Mouse (Mus musculus): ENCODE results near the gene Crkl. TPM values are rescaled to one million over a fixed set of nuclear protein-coding genes. Genes with fewer than 3 reads are reported as not detected.

The Crkl gene
- total and polyA plus RNA-seq, 2 experiments, result 9.6 to 28.8 TPM

- no peak overlapping the region for H3K9ac ChIP-seq (ENCODE audit: low read depth, low read length)
- H3K27me3 ChIP-seq (ENCODE audit: control insufficient read depth, insufficient read depth, low read length), result no peaks in the 10 kb centered on the region
- TF ChIP-seq CTCF (IDR thresholded peaks at IDR 0.05; ENCODE audit: low read depth, low read length) (peak; percentile 55), POLR2A (IDR thresholded peaks at IDR 0.05; ENCODE audit: extremely low read depth, insufficient read depth, low read length) (no peak)
- DNase-seq (ENCODE audit: extremely low read depth, low read depth, low spot score), result peak; percentile 82
- 0 out of 2 replicates have a peak, but pooled peaks cover 2% of the 10 kb centered on the region for H3K79me2 ChIP-seq (ENCODE audit: control insufficient read depth, insufficient read depth, low read length)
- H3K27ac ChIP-seq (replicated peaks; ENCODE audit: insufficient read depth, low read depth, low read length), result no peak overlapping the region
- H3K4me3 ChIP-seq (ENCODE audit: insufficient read depth, low read depth, low read length), result no peak overlapping the region
- H3K4me1 ChIP-seq (ENCODE audit: control insufficient read depth, insufficient read depth, low read length), result peaks cover 1% of the 10 kb centered on the region; the same call in 1 of the 2 replicates
- H3K36me3 ChIP-seq (ENCODE audit: control insufficient read depth, insufficient read depth, low read length), result peaks cover 15% of the 10 kb centered on the region
- WGBS, result 43% methylated on average over 14 of the region's 14 CpGs
Observed at GRCm38 (mm10) chr16:17488478-17489468, 37.0 kb downstream of the Crkl start.

GRCm38 (mm10) chr16:17489469-17490111, 37.8 kb downstream of the Crkl start, which contains the start of gene Aifm3:
Gene Aifm3, plus strand, starts transcription at chr16:17489611.
- Histone ChIP-seq H3K9ac (ENCODE audit: low read depth, low read length) (peak within 1 kb of the TSS; percentile 80), H3K27me3 (ENCODE audit: control insufficient read depth, insufficient read depth, low read length) (no peaks in the 10 kb centered on the region), H3K79me2 (ENCODE audit: control insufficient read depth, insufficient read depth, low read length) (no peaks in the 10 kb centered on the region), H3K4me3 (ENCODE audit: insufficient read depth, low read depth, low read length) (peak within 1 kb of the TSS; percentile 66), H3K36me3 (ENCODE audit: control insufficient read depth, insufficient read depth, low read length) (peaks cover 8% of the 10 kb centered on the region; the same call in 1 of the 2 replicates), H3K27ac (replicated peaks; ENCODE audit: insufficient read depth, low read depth, low read length) (no peak within 1 kb of the TSS), H3K4me1 (ENCODE audit: control insufficient read depth, insufficient read depth, low read length) (peaks cover 1% of the 10 kb centered on the region; the same call in 1 of the 2 replicates)
- no peak for DNase-seq (ENCODE audit: extremely low read depth, low read depth, low spot score)
- WGBS, result 4% methylated on average over 47 of the region's 47 CpGs
- TF ChIP-seq CTCF (IDR thresholded peaks at IDR 0.05; ENCODE audit: low read depth, low read length) (0 out of 2 replicates have a peak, but pooled peaks have one; percentile 8), POLR2A (IDR thresholded peaks at IDR 0.05; ENCODE audit: extremely low read depth, insufficient read depth, low read length) (no peak)

DNA sequence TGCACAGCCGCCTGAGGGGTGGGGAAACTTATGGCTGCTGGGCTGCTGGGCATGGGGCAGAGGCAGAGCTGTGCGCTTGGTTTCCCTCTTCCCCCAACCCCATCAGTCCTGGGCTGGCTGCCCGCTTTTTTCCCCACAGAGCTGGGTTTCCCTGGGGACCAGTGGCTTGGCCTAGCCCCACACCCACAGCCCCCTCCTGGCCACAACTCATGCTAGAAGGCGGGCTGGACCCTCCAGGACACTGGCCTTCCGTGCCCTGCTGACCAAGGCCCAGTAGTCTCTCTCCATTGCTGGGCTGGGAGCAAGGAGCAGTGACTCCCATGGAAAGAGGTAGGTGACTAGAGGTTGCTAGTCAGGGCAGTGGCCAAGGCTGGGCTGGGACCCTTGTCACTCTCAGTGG, 39.4 kb downstream of the Crkl start:
- Histone ChIP-seq H3K4me1 (ENCODE audit: control insufficient read depth, insufficient read depth, low read length) (peaks cover 1% of the 10 kb centered on the region; the same call in 1 of the 2 replicates), H3K36me3 (ENCODE audit: control insufficient read depth, insufficient read depth, low read length) (no peaks in the 10 kb centered on the region), H3K9ac (ENCODE audit: low read depth, low read length) (no peak overlapping the region), H3K27me3 (ENCODE audit: control insufficient read depth, insufficient read depth, low read length) (no peaks in the 10 kb centered on the region), H3K79me2 (ENCODE audit: control insufficient read depth, insufficient read depth, low read length) (no peaks in the 10 kb centered on the region), H3K27ac (replicated peaks; ENCODE audit: insufficient read depth, low read depth, low read length) (no peak overlapping the region), H3K4me3 (ENCODE audit: insufficient read depth, low read depth, low read length) (no peak overlapping the region)
- TF ChIP-seq CTCF (IDR thresholded peaks at IDR 0.05; ENCODE audit: low read depth, low read length) (no peak), POLR2A (IDR thresholded peaks at IDR 0.05; ENCODE audit: extremely low read depth, insufficient read depth, low read length) (no peak)
- 96% methylated on average over 5 of the region's 5 CpGs for WGBS
- no peak for DNase-seq (ENCODE audit: extremely low read depth, low read depth, low spot score)

DNA sequence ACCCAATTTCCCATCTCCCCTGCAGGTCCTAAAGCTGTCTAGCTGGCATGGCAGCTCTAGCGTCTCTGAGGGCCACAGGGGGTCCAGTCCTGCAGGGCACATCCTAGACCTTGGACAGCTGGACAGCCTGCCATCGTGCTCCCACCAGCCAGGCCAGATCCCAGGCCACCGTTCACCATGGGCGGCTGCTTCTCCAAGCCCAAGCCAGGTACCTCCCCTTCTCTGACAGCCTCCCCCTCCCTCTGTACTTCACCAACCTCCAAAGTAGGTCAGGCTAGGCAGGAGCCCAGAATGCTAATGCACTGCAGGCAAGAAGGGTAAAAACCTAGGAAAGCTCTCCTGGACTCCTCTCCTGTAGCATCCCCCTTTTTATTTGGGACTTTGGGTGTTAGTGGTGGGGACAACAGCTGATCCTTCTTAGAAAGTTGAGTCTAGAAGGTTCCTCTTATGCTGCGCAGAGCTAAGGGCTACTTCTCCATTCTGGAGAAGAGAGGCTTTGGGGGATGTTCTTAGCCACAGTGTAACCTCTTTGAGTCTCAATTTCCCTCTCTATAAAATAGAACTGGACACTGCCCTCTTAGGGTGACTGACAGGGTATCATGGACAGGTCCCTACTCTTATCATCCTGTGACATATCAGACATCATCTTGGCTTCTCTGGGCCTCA, 40.2 kb downstream of the Crkl start:
- H3K27ac ChIP-seq (replicated peaks; ENCODE audit: insufficient read depth, low read depth, low read length), result no peak overlapping the region
- H3K4me3 ChIP-seq (ENCODE audit: insufficient read depth, low read depth, low read length), result no peak overlapping the region
- TF ChIP-seq CTCF (IDR thresholded peaks at IDR 0.05; ENCODE audit: low read depth, low read length) (no peak), POLR2A (IDR thresholded peaks at IDR 0.05; ENCODE audit: extremely low read depth, insufficient read depth, low read length) (no peak)
- H3K79me2 ChIP-seq (ENCODE audit: control insufficient read depth, insufficient read depth, low read length), result no peaks in the 10 kb centered on the region
- no peak for DNase-seq (ENCODE audit: extremely low read depth, low read depth, low spot score)
- no peaks in the 10 kb centered on the region for H3K27me3 ChIP-seq (ENCODE audit: control insufficient read depth, insufficient read depth, low read length)
- WGBS, result 80% methylated on average over 5 of the region's 5 CpGs
- H3K9ac ChIP-seq (ENCODE audit: low read depth, low read length), result no peak overlapping the region
- H3K4me1 ChIP-seq (ENCODE audit: control insufficient read depth, insufficient read depth, low read length), result peaks cover 1% of the 10 kb centered on the region; the same call in 1 of the 2 replicates
- no peaks in the 10 kb centered on the region for H3K36me3 ChIP-seq (ENCODE audit: control insufficient read depth, insufficient read depth, low read length)

- Histone ChIP-seq H3K9ac (ENCODE audit: low read depth, low read length) (no peak overlapping the region), H3K27ac (replicated peaks; ENCODE audit: insufficient read depth, low read depth, low read length) (no peak overlapping the region), H3K79me2 (ENCODE audit: control insufficient read depth, insufficient read depth, low read length) (no peaks in the 10 kb centered on the region), H3K36me3 (ENCODE audit: control insufficient read depth, insufficient read depth, low read length) (no peaks in the 10 kb centered on the region), H3K4me3 (ENCODE audit: insufficient read depth, low read depth, low read length) (no peak overlapping the region), H3K27me3 (ENCODE audit: control insufficient read depth, insufficient read depth, low read length) (no peaks in the 10 kb centered on the region), H3K4me1 (ENCODE audit: control insufficient read depth, insufficient read depth, low read length) (no peaks in the 10 kb centered on the region; the same call in 1 of the 2 replicates)
- 78% methylated on average over 2 of the region's 2 CpGs for WGBS
- no peak for DNase-seq (ENCODE audit: extremely low read depth, low read depth, low spot score)
- no peak for TF ChIP-seq POLR2A (IDR thresholded peaks at IDR 0.05; ENCODE audit: extremely low read depth, insufficient read depth, low read length)
- no peak for TF ChIP-seq CTCF (IDR thresholded peaks at IDR 0.05; ENCODE audit: low read depth, low read length)
Observed at GRCm38 (mm10) chr16:17496499-17497305, 44.9 kb downstream of the Crkl start.
